Mouse (Mus musculus) hindbrain, embryonic 15.5 days (tissue): ENCODE data around the gene Vps53. TPM values are rescaled to one million over a fixed set of nuclear protein-coding genes. Genes with fewer than 3 reads are reported as not detected.

ENCODE experiments used
- polyA plus RNA-seq: library from polyadenylated mRNA; unstranded; fragments of >200 nt; fragmentation: Nextera tagmentation; extraction: Ambion mirVana; gene quantifications from 2 replicates; pipeline ENCODE4 v1.2.1, GENCODE M21; 2015

The Vps53 gene
- polyA plus RNA-seq, 1 experiment from 2014 or later: 67.7 TPM

Other genes with a start within 250 kb of the Vps53 start
- 3.0 and 3.1 TPM in 2 replicates for gene Rph3al, start 241.2 kb downstream of the Vps53 start, polyA plus RNA-seq
- gene 1700016K19Rik, start 179.7 kb downstream of the Vps53 start, polyA plus RNA-seq: 4.3 and 5.0 TPM in 2 replicates
- 11.4 and 13.4 TPM in 2 replicates for gene Rflnb, start 151.9 kb downstream of the Vps53 start, polyA plus RNA-seq
- 23.8 and 27.3 TPM in 2 replicates for gene Fam57a, start within 50 bp of the Vps53 start, polyA plus RNA-seq
- 0.38 and 0.60 TPM in 2 replicates for gene Dbil5, start 38.0 kb upstream of the Vps53 start, polyA plus RNA-seq
- 15.5 and 17.9 TPM in 2 replicates for gene Gemin4, start 38.0 kb upstream of the Vps53 start, polyA plus RNA-seq
- gene Mrm3, start 64.1 kb upstream of the Vps53 start, polyA plus RNA-seq: 23.8 and 26.6 TPM in 2 replicates
- 119 and 120 TPM in 2 replicates for gene Glod4, start 64.1 kb upstream of the Vps53 start, polyA plus RNA-seq
- 26.1 and 27.5 TPM in 2 replicates for gene Nxn, start 219.5 kb upstream of the Vps53 start, polyA plus RNA-seq
- 91.9 and 103 TPM in 2 replicates for gene Timm22, start 227.3 kb upstream of the Vps53 start, polyA plus RNA-seq